Mouse (Mus musculus): Measurements from ENCODE around the gene Rxfp4.
A peak's percentile ranks its signal among the peaks of the same experiment; 100 is the strongest.
"Not testable (repeated sequence)": the region's sequence is repeated elsewhere in the genome, so short reads cannot be mapped to it uniquely, and the experiment has no call there.

Gene Rxfp4

GRCm38 (mm10) chr3:88607065-88607757 lies 45.7 kb downstream of the Rxfp4 start:
- DNase-seq: peak; percentile 99

GRCm38 (mm10) chr3:88605666-88606065 lies 47.3 kb downstream of the Rxfp4 start, which contains the start of gene Arhgef2:
Gene Arhgef2 (plus strand): TSS chr3:88605966.
- DNase-seq: not testable (repeated sequence)

DNA sequence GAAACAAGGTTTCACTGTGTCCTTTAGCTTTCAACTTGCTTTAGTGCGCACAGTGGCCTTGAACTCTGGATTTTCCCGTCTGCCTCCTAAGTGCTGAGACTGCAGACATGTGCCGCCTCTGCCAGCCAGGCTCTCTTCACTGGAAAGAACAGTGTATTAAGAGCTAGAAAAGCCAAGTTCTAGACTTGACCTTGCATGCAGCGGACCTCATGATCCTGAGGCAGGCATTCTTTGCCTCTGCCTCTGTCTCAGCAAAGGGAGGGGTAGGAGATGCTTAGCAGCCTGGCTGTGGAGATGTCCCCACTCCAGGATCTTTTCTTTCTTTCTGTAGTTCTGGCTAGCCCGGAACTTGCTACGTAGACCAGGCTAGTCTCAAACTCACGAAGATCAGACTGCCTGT lies 48.1 kb downstream of the Rxfp4 start:
- DNase-seq: peak; percentile 84

DNA sequence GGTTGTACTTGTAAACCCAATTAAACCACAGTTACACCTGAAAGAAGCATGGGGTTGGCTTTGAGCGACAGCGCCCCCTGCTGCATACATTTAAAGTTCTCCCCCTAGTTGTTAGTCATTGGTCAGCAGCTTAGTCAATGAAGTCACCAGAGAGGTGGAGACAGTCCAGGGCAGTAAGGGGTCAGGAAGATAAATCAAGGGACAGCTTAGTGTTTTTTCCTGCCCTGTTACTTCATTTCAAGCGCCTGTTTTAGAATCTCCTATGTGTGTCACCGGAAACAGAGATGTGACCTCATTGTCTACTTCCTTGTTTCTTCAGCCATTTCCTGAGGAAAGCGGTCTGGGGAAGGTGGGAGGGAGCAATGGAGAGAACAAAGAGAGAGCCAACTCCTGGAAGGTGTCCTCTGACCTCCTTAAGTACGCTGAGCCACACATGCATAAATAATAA lies 49.2 kb downstream of the Rxfp4 start:
- peak; percentile 97 for DNase-seq

DNA sequence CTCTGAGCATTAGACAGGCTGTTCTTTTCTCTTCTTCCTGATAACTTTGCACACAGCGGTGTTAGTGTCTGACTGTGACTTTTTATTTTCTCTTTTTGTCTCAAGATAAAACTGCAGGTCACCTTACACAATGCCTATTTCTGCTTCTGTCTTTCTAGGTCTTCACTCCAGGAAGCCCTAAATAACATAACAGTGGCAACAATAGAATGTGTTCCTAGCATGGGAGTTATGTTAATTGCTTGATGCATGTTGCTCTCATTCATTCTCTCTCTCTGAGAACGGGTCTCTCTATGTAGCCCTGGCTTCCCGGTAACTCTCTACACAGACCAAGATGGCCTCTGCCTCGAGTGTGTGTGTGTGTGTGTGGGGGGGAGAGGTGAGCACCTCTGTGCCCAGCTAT lies 50.5 kb downstream of the Rxfp4 start:
- DNase-seq: peak; percentile 64

Data from heart, adult 11 months (tissue).